Mouse (Mus musculus) thymus, postnatal 14 days (tissue): ENCODE results near the gene Gse1.

Source experiments
- DNase-seq: peaks from one replicate; pipeline ENCODE4 v3.0.0; 2021

The Gse1 gene

GRCm38 (mm10) chr8:120227891-120228591, at the start of gene Gse1:
Gene Gse1 (plus strand): TSS chr8:120228456.
- peak; percentile 32 for DNase-seq

GRCm38 (mm10) chr8:120179027-120179431, 49.2 kb upstream of the Gse1 start:
- peak; percentile 87 for DNase-seq

- no peak for DNase-seq
Measured at GRCm38 (mm10) chr8:120180445-120180970, 47.7 kb upstream of the Gse1 start.

- DNase-seq: no peak
Measured at GRCm38 (mm10) chr8:120181274-120181673, 47.0 kb upstream of the Gse1 start.

GRCm38 (mm10) chr8:120181861-120182414, 46.3 kb upstream of the Gse1 start:
- no peak for DNase-seq

GRCm38 (mm10) chr8:120184366-120184765, 43.9 kb upstream of the Gse1 start:
- DNase-seq: no peak

- DNase-seq: no peak
Measured at GRCm38 (mm10) chr8:120184850-120185792, 43.1 kb upstream of the Gse1 start.

- no peak for DNase-seq
Measured at GRCm38 (mm10) chr8:120186454-120186853, 41.8 kb upstream of the Gse1 start.

GRCm38 (mm10) chr8:120188510-120188909, 39.7 kb upstream of the Gse1 start:
- DNase-seq: no peak

GRCm38 (mm10) chr8:120189440-120189839, 38.8 kb upstream of the Gse1 start:
- DNase-seq: no peak

- DNase-seq: no peak
Measured at GRCm38 (mm10) chr8:120190107-120190809, 38.0 kb upstream of the Gse1 start.

GRCm38 (mm10) chr8:120190810-120191413, 37.3 kb upstream of the Gse1 start:
- no peak for DNase-seq

GRCm38 (mm10) chr8:120191633-120192032, 36.6 kb upstream of the Gse1 start:
- no peak for DNase-seq

- no peak for DNase-seq
Measured at GRCm38 (mm10) chr8:120192118-120192517, 36.1 kb upstream of the Gse1 start.

- peak; percentile 49 for DNase-seq
Measured at GRCm38 (mm10) chr8:120201351-120201750, 26.9 kb upstream of the Gse1 start.

GRCm38 (mm10) chr8:120202546-120202945, 25.7 kb upstream of the Gse1 start:
- DNase-seq: no peak

- DNase-seq: no peak
Measured at GRCm38 (mm10) chr8:120204736-120205360, 23.4 kb upstream of the Gse1 start.

GRCm38 (mm10) chr8:120205916-120206315, 22.3 kb upstream of the Gse1 start:
- DNase-seq: peak; percentile 37

- DNase-seq: no peak
Measured at GRCm38 (mm10) chr8:120207364-120207763, 20.9 kb upstream of the Gse1 start.

- no peak for DNase-seq
Measured at GRCm38 (mm10) chr8:120208113-120208512, 20.1 kb upstream of the Gse1 start.

- no peak for DNase-seq
Measured at GRCm38 (mm10) chr8:120211345-120211744, 16.9 kb upstream of the Gse1 start.

- DNase-seq: no peak
Measured at GRCm38 (mm10) chr8:120212596-120212995, 15.7 kb upstream of the Gse1 start.
